Mouse (Mus musculus): ENCODE results near the gene Erich4.

DNA sequence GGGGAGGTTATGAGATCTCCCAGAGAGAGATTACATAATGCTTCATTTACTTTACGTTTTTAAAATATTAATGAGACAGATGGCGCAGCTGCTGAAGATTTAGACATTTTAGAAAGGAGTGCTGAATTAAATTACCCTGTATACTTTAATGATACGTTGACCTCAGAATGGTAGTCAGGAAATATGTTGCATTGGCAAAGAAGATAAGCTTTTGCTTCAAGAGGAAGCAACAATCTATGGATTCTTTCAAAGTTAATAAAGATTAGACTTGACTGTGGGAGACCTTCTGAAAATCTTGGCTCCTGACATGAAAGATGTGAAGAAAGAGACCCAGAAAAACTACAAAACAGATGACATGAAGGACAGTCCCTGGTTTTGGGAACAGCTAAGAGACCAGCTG, 21.8 kb downstream of the Erich4 start:
- TF ChIP-seq POLR2A (IDR thresholded peaks at IDR 0.05; ENCODE audit: extremely low read depth, insufficient read depth, low read length) (no peak), CTCF (IDR thresholded peaks at IDR 0.05; ENCODE audit: extremely low read depth, insufficient read depth, low read length) (no peak)

Data from cortical plate, adult 2 months (tissue).